Mouse (Mus musculus): ENCODE results near the gene Spns1.

Spns1 gene

DNA sequence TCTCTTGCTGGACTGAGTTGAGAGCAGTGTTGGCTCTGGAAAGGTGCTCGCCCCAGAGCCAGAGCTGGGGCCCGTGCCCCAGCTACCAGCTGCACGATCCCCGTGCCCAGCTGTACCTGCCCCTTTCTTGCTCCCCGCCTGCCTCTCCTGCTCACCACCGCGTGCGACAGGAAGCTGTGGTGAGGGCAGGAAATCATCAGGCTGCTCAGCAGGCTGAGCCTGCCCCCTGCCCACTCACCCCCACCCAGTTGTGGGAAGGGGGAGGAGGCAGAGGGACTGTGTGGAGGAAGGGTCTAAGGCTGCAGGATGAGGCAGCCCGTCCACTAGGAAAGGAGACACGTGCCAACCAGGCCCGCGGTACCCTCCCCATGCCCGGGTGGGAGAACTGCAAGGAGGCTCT, 7.9 kb downstream of the Spns1 start, which contains the start of gene Lat:
Gene Lat (minus strand): TSS at position 178 of the 400 bp plus-strand sequence.
- WGBS: 70% methylated on average over 13 of the region's 13 CpGs

DNA sequence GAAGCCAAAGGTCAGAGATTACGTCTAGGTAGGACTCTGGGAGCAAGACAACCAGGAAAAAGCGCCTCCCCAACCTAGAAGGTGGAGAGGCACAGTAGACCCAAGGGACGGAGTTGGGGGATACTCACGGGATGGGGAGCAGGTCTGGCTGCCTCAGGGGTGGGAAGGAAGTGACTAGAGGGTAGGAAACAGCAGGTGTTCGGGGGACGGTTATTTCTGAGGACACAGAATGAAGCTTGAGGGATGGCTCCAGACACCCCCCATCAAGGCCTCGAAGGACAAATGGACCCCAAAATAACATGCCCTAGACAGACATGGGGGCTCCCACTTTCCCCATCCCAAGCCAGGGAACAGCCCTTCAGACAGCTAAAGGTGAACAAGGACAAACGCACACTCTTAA, 8.9 kb downstream of the Spns1 start:
- 89% methylated on average over 8 of the region's 8 CpGs for WGBS

DNA sequence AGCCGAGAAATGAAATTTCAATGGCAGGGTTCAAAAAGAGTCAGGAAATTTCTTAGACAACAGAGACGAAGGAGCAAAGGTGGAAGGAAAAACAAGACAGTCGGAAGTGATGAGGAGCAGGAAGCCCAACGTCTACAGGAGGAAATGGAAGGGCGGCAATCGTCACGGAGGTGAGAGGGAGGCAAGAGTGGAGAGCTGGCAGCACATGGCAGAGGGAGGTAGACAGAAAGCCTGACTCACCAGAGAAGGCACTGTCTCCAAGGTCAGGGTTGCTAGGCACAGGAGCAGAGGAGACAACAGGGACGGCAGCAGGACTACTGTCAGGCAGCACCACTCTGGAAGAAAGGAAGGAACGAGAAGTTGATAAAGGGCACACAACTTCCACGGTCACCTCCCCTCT, 9.6 kb downstream of the Spns1 start:
- WGBS: 90% methylated on average over 10 of the region's 10 CpGs

DNA sequence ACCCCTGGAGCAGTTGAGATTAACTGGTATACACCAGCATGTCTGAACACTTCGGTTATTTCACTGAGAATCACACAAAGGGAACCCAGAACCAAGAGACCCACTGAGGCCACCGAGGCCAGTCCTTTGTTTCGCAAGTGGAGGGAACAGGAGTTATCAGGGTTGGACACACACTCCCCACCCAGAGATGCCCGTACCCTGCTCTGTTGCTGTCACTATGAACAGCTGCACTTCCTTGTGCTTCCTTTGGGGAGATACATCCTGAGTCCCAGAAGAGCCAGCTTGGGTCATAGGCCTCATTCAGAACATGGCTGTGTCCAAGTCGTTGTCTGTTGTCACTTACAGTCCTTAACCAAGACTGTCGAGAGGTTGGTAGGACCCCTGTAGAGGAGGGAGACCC, 14.2 kb downstream of the Spns1 start:
- WGBS: 84% methylated on average over 6 of the region's 6 CpGs

DNA sequence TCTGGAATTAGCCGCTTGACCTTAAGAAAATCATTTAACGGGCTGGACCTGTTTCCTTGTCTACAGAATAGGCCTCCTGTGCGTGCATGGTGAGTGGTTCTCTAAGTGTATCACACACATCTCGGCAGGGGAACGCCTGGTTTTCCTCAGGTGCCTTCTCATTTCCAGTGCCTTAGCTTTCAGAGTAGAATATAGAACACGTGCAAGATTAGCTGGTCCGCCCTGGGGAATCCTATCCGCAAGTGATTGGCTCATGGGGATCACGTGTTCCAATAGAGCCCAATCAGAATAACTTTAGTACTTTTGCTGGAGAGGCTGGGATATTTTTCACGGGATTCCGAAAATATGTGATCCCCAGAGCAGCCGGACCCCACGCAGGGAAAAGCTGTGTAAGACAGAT, 18.2 kb downstream of the Spns1 start:
- WGBS: 81% methylated on average over 13 of the region's 13 CpGs

DNA sequence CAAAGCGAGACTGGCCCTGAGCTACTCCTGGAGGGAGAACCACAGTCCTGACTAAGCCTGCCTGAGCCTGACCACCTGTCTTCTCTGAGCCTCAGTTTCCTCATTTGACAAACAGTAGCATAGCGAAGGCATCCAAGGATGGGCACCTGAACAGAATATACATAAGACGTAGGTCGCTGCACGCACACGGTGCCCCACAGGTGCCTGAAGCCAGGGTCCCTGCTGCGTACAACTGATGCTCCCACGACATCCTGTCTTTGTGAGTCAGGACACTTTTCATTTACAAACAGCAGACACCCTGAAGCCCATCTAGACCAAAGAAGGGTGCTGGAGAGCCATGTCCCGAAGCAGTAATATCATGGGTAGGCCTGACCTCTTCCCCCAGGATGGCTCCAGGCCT, 18.8 kb downstream of the Spns1 start:
- WGBS: 94% methylated on average over 9 of the region's 9 CpGs

DNA sequence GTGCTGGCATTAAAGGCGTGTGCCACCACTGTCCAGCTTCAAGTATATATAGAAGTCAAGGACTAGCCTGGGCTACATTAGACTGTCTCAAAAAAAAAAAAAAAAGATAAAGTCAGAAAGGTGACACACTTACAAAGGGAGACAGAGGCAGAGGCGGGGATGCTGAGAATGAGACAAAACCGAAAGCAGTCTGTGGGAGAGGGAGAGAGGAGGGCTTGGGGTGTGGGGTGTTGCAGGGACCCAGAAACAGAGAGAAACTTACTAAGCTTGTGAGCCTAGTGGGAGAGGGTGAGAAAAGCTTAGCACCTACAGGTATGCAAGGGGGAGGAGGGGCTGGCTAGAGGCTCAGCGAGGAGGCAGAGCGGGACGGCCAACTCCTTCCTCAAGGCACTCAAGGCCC, 19.4 kb downstream of the Spns1 start:
- WGBS: 94% methylated on average over 6 of the region's 6 CpGs

DNA sequence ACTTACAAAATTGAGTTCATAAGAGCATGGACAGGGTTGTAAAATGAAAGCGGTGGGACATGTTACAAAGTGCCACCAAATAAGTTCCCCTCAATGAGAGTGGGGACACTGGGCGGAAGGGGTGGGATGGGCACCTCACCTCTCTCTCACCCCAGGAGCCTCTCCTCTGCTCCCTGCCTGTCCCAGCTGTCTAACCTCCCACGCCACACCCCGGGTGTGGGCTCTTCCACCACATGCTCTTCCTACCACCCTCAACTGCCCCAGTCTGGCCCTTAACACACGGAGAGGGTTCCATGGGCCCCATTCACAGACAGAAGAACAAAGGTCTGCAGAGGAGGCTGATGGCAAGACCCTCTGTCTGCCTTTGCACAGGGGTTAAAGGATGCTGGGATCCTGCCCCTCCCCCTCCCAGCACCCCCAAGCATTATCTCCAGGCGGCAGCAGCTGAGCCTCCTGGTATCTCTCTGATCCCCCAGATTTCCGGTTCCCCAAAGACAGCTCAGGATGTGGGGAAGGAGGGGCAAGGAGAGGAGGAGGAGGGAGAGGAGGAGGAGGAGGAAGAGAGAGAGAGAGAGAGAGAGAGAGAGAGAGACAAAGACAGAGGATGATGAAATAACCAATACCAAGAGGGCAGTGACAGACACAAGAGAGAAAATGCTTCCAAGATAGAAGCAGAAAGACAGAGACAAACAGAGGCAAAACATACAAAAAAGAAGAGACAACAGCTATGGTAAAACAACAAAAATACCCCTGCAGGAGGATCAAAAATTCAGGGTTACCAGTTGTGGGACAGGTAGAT, 20.3 kb downstream of the Spns1 start:
- 63% methylated on average over 7 of the region's 7 CpGs for WGBS

DNA sequence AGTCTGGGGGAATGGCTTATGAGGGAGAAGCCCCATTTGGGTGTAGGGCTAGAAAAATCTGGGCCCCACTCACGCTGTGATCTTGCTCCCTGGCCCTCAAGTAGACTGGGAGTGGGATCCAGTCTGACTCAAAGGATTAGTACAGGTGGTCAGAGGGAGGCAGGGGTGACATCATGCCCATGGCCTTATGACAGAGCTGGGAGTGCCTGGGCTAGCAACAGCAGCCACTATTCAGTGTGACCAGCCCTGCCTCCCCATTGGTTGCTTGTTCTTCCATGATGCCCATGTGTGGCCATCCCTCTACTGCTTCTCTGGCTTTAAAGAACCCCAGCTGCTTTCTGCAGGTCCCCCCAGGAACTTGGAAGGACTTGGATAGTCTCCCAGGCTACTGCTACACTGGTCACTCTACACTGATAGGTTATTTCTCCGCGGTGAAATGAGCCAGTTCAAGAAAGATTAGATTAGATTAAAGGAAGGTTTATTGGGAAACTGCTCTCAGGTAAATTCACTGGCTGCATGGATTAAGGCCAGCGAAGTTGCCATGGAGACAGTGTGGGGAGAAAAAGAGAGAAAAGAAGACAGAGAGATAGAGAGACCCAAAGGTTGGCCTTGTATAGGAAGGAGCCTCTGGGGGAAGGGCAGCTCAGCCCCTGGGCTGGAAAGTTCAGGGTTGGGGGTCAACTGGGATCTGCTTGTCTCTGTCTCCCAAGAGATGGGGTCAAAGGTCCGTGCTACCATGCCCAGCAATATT, 21.2 kb downstream of the Spns1 start:
- 61% methylated on average over 5 of the region's 5 CpGs for WGBS

DNA sequence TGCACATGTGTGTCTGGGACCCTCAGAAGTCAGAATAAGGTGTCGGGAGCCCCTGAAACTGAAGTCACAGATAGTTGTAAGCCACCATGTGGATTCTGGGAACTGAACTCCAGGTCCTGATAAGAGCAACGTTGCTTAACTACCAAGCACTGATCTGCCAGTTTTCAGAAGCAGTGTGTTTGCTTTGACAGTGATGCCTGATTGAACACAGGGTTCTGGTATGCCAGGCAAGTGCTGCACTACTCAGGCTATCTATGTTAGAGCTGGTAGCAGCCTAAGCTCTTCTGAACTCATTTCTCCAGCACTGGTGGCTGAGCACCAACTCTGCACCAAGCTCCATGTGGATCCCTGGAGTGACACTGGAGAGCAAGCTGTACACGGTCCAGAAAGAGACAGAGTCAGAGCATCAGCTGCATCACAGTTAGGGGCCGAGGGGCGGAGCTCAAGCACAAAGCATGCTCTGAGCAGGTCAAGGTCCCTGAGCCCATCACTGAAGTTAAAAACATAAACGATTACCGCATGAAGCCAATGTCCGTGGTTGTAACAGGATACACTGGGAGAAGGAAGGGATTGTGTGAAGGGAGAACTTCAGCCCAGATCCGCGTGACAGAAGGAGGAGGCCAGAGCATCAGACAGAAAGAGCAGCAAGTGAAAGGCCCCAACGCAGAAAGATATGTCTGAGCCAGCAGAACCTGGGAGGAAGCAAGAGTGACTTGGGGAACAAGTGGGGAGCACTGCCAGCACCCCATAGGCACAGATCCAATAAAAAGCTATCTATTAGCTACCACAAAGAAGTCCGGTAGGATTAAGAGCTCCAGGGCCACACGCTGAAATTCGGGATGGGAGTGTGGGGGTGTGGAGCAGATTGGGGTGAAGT, 22.3 kb downstream of the Spns1 start:
- 65% methylated on average over 14 of the region's 14 CpGs for WGBS

DNA sequence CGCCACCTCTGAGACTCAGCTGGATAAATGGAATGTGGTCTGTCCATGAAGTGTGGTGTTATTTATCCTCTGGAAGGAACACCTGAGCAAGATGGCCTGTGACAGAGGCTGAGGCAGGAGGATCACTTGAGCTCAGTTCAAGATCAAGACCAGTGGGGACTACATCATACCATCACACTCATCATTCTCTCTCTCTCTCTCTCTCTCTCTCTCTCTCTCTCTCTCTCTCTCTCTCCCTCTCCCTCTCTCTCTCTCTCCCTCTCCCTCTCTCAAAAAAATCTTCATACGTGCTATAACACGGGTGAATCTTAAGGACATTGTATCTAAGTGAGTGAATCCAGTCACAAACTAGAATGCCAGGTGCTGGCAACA, 23.3 kb downstream of the Spns1 start:
- WGBS: 82% methylated on average over 3 of the region's 3 CpGs

DNA sequence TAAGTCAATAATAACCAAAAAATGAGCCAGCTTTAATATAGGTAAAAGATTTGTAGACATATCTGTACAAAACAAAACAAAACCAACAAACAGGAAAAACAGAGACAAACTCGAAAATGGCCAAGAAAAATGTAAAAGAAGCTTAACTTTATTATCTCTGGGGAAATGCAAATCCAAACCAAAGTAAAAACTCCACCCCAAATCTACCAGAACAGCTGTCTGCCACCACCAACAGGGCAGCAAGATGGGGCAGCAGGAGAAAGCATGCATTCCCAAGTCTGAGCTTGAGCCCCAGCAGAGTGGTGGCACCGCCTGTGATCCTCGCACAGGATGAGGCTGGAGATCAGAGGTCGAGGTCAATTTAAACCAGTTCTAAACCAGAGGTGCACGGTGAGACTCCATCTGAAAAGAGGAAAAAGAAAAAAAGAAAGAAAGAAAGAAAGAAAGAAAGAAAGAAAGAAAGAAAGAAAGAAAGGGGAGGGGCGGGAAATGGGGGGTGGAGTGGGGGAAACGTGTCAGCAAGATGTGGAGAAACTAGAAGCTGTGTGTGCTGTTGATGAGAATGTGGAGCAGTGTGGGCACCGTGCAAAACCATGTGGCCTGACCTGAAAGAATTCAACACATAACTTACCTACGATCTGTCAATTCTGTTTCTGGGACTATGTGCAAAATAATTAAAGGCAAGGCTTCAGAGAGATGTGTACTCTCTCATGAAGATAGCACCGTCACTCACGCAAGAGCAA, 23.8 kb downstream of the Spns1 start:
- 70% methylated on average over 11 of the region's 11 CpGs for WGBS

DNA sequence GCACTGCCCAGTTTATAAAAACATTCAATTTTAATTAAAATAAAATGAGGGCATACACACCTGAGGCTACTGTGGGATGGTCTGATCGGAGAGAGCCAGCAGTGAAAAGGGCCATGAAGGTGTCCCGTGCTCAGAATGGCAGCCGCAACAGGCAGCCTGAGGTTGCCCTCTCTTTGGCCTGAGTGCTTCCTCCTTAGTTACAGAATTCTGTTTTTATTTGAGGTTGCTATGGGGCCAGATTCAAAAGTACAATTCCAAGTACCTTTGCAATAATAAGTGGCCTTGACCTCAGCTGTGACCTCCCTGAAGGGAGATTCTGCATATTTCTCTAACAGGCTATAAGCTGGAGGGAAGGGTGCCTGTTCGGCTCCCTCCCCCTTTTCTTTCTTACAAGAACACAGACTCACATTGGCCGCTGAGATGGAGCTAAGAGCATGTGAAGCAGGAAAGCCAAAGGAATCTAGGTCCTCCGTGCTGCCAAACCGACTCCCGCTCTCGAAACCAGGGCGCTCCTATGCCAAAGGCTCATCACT, 25.8 kb downstream of the Spns1 start:
- 49% methylated on average over 10 of the region's 10 CpGs for WGBS

DNA sequence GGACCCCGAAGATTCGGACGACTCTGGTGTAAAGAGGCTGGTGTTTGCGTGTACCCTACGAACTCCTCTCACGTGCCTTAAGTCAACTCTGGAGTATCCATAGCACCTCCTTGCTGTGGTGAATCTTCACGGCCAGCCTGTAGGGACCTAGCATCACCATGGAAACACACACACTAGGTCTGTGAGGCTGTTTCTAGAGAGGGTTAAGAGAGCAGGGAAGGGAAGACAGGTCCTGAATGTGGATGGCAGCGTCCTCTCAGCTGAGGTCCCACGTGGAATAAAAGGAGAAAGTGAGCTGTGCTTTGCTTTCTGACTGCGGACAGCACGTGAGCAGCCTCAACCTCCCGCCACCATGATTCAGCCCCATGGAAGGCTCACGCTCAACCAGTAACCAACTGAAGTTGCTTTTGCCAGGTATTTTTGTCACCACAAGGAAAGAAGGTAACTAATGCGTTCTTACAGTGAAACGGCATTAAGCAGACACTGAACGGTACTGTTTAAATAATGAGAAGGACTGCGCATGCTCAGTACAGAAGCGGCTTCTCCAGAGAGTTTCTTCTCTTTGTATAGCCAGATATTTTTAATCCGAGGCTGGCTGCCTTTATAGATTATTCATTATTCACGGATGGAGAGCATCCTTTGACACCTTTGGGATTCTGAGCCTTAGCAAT, 26.4 kb downstream of the Spns1 start:
- 59% methylated on average over 20 of the region's 20 CpGs for WGBS

DNA sequence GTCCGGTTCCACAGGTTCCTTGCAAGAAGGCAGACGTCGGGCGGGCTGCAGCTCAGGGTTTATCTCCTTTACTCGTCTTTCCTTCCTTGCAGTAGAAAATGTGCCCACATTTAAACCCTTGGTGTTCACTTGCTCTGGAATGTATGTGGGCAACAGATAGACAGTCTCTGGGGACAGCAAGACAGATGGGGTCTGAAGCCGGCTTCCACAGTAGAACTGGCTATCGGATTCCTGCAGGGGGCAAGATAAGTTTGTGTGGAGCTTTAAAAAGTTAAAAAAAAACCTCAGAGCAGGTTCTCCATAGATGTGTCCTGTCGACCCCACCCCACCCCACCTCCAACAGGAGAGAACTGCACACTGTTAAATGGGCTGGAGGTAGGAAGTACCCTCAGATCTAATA, 29.0 kb downstream of the Spns1 start:
- WGBS: 76% methylated on average over 8 of the region's 8 CpGs

DNA sequence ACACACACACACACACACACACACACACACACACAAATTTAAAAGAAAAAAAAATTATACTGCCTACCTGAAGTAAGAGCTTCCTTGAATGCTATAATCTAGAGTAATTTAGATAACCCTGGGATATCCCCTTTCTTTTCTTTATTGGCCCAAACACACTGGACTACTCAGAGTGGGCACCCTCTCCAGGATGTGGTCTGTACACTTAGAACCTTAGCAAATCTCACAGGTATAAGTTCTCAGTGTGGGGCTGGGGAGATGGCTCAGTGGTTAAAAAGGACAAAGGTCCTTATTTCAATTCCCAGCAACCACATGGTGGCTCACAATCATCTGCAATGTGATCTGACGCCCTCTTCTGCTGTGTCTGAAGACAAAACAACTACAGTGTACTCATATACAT, 30.2 kb downstream of the Spns1 start:
- WGBS: 59% methylated on average over 1 of the region's 1 CpGs

DNA sequence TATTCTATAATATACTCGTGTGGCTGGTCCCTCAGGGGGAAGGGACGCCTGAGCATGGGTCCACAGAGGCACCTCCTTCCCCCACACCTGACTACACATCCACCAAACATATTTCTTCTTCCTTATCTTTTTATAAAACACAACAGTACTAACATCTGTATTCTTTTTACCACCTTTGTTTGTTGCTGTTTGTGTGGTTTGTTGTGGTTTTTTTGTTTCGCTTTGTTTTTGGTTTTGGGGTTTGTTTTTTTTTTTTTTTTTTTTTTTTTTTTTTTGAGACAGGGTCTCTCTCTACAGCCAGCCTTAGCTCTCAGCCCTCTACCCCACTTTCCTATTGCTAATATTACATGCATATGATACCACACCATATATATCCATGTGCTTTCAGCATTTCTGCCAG, 31.3 kb downstream of the Spns1 start:
- WGBS: 60% methylated on average over 3 of the region's 3 CpGs

DNA sequence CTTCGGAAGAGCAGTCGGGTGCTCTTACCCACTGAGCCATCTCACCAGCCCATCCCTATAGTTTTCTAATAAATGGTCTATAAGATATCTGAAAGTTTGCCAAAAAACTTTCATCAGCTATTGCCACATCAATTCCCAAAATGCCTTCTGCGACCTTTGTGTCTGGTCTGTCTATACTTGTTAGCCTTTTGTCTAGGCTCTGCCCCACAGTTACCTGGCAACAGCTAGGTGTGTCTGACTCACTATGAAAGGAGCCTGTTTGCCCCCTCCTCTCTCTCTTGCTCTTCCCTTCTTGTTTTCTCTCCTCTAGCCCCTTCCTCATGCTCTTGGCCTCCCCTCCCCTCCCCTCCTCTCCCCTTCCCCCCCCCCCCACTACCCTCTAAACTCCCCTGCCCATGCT, 31.7 kb downstream of the Spns1 start:
- 64% methylated on average over 3 of the region's 3 CpGs for WGBS

DNA sequence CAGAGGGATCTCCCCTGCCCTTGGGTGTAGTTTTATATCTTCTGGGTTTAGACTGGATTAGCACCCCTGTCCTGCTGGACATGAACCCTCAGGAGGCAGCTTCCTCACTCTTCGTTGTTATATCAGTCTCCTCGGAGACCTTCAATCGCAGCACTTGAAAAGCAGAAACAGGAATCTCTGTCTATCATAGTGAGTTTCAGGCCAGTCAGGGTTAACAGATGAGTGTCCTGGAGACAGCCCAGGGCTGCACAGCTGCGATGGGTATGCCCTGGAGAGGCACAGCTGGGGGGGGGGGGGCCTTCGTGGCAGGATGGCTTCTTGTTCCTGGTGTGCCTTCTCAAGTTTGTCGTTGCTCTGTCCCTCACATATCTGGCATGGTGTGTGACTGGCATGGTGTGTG, 36.4 kb downstream of the Spns1 start:
- 55% methylated on average over 6 of the region's 6 CpGs for WGBS

DNA sequence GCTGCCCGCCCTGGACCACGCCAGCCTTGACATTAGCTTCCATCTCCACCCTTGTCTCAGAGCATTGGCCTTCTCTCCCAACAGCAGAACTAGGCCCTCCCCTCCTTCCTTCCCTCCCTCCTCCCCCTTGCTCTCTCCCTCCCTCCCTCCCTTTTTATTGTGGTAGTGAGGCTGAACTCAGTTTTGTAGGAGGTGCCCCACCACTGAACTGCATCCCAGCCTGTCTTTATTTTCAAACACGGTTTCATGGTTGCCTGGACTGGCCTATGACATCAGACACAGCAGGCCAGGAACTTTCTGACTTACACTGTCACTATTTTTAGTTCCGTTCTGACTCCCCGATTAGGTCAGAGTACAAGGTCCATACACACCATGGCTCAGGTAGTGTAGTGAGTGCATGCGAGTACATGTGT, 37.0 kb downstream of the Spns1 start:
- 75% methylated on average over 6 of the region's 6 CpGs for WGBS

DNA sequence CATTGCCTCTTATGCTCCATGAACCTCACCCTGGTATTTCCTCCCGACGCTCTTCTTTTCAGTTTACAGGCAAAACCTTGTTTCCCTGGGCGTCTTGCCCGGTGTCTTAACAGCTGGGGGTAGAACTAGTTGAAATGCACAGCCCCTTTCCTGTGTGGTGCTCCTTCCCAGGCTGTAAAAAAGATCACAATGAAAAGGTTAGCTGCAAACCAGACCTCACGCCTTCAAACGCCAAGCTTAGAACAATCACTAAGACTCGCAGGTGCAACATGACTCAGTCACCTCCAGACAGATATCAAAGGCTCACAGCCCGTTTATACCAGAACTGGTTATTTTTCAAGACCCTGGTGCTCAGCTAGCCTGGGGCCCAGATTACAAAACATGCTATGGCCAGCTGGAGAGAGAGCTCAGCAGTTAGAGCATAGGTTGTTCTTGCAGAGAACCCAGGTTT, 37.7 kb downstream of the Spns1 start:
- WGBS: 69% methylated on average over 8 of the region's 8 CpGs
